Comparison of ENCODE assay signal across 11 mouse cellular contexts in the genomic region with DNA sequence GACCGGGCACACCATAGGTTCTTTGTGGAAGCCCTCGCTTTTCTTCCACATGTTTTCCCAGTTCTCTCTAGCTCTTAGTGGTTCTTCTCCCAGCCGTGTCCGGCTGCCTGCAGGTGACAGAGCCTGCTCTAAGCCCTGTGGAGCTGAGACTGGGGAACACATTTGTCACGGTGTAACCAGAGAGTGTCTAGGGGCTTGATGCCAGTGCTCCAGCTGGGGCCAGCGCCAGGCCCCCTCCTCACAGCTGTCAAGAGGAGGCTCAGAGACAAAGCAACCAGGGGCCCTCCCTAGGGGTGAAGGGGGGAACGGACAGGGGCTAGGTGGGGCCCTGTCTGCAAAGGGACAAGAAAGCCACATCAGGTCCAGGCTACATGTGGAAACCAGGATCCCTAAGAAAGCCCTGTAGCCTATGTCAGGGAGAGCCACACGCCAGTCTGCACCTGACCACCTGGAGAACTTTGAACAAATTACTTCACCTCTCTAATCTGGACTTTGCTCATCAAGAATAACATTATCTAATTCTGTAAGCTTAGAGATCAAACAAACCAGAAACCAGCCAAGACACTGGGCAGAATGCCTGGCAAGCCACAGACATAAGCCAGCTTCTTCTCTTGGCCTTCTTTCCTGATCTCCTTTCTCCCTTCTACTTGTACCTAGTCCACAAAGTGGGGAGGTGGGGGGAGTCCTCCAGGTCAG.
DNase-seq lines count a peak whose midpoint lies in the region; ATAC-seq and TF ChIP-seq lines count a peak whose summit lies in the region.
"Had no signal": no experiment of that assay in that cellular context is flagged by ENCODE, and none has a peak within 500 bp of the region (broad histone marks: within the 10 kb centered on the region; RNA-seq: fewer than 3 reads in every experiment).

No protein-coding gene starts in this region.

- H3K4me3 ChIP-seq in kidney, adult 2 months (ENCODE audit: insufficient read depth, low read depth, low read length): no peak overlapping the region
- no peak overlapping the region for H3K4me3 ChIP-seq in kidney, embryonic 14.5 days (ENCODE audit: low read length)
- no peak overlapping the region for H3K4me3 ChIP-seq in embryonic facial prominence, embryonic 11.5 days (ENCODE audit: low read depth, low read length)
- H3K4me3 ChIP-seq in hindbrain, embryonic 12.5 days: no peak overlapping the region
- H3K4me3 ChIP-seq in limb, embryonic 15.5 days: no peak overlapping the region
- H3K4me3 ChIP-seq: heart, embryonic 12.5 days; left cerebral cortex, adult 2 months had no signal

- 63% methylated on average over 8 of the region's 8 CpGs for WGBS in kidney, adult 2 months
- 43% methylated on average over 8 of the region's 8 CpGs for WGBS in kidney, embryonic 14.5 days
- WGBS in embryonic facial prominence, embryonic 11.5 days: 39% methylated on average over 8 of the region's 8 CpGs
- WGBS in hindbrain, embryonic 12.5 days: 28% methylated on average over 8 of the region's 8 CpGs
- WGBS in limb, embryonic 15.5 days: 51% methylated on average over 8 of the region's 8 CpGs

- no peak for TF ChIP-seq POLR2A in kidney, adult 2 months (IDR thresholded peaks at IDR 0.05; ENCODE audit: low read depth, low read length)

- H3K36me3 ChIP-seq in kidney, adult 2 months (ENCODE audit: control insufficient read depth, insufficient read depth, low read length): no peaks in the 10 kb centered on the region
- no peaks in the 10 kb centered on the region for H3K36me3 ChIP-seq in kidney, embryonic 14.5 days (ENCODE audit: control insufficient read depth, insufficient read depth, low read length)
- H3K36me3 ChIP-seq in embryonic facial prominence, embryonic 11.5 days (replicated peaks; ENCODE audit: control insufficient read depth, insufficient read depth, low read depth, low read length): no peaks in the 10 kb centered on the region
- H3K36me3 ChIP-seq in hindbrain, embryonic 12.5 days: no peaks in the 10 kb centered on the region
- no peaks in the 10 kb centered on the region for H3K36me3 ChIP-seq in limb, embryonic 15.5 days
- H3K36me3 ChIP-seq: heart, embryonic 12.5 days had no signal

- no peak overlapping the region for H3K27ac ChIP-seq in kidney, adult 2 months (ENCODE audit: insufficient read depth, low read depth, low read length)
- H3K27ac ChIP-seq in kidney, embryonic 14.5 days (ENCODE audit: low read depth, low read length): no peak overlapping the region
- no peak overlapping the region for H3K27ac ChIP-seq in embryonic facial prominence, embryonic 11.5 days (replicated peaks; ENCODE audit: low read depth, low read length)
- peak overlapping the region; percentile 30; the same call in 1 of the 2 replicates for H3K27ac ChIP-seq in hindbrain, embryonic 12.5 days
- peak overlapping the region; percentile 38 for H3K27ac ChIP-seq in limb, embryonic 15.5 days
- H3K27ac ChIP-seq: left cerebral cortex, adult 2 months had no signal

- peak; percentile 41 for DNase-seq in kidney, adult 2 months
- DNase-seq in embryonic facial prominence, embryonic 11.5 days (ENCODE audit: low spot score): no peak
- DNase-seq in heart, postnatal 14 days: no peak
- DNase-seq: cerebellum, adult 11-12 months had no signal

- no peaks in the 10 kb centered on the region for H3K4me1 ChIP-seq in kidney, adult 2 months (ENCODE audit: control insufficient read depth, insufficient read depth, low read length)
- H3K4me1 ChIP-seq in kidney, embryonic 14.5 days (ENCODE audit: control insufficient read depth, insufficient read depth, low read length): 0 out of 2 replicates have a peak, but pooled peaks cover 2% of the 10 kb centered on the region
- H3K4me1 ChIP-seq in embryonic facial prominence, embryonic 11.5 days (ENCODE audit: control insufficient read depth, insufficient read depth, low read length): peaks cover 3% of the 10 kb centered on the region
- peaks cover 23% of the 10 kb centered on the region for H3K4me1 ChIP-seq in hindbrain, embryonic 12.5 days
- peaks cover 24% of the 10 kb centered on the region for H3K4me1 ChIP-seq in limb, embryonic 15.5 days

- H3K27me3 ChIP-seq in kidney, adult 2 months (replicated peaks; ENCODE audit: control insufficient read depth, insufficient read depth, low read length): no peaks in the 10 kb centered on the region
- 0 out of 2 replicates have a peak, but pooled peaks cover 3% of the 10 kb centered on the region for H3K27me3 ChIP-seq in kidney, embryonic 14.5 days (ENCODE audit: control insufficient read depth, insufficient read depth, low read length)
- no peaks in the 10 kb centered on the region for H3K27me3 ChIP-seq in embryonic facial prominence, embryonic 11.5 days (ENCODE audit: control insufficient read depth, insufficient read depth, low read length)
- H3K27me3 ChIP-seq in hindbrain, embryonic 12.5 days: no peaks in the 10 kb centered on the region
- no peaks in the 10 kb centered on the region for H3K27me3 ChIP-seq in limb, embryonic 15.5 days

- no peak for TF ChIP-seq CTCF in kidney, adult 2 months (conservative IDR thresholded peaks at IDR 0.05; ENCODE audit: insufficient read depth, insufficient read length, low read depth, low read length)

- no peak for ATAC-seq in kidney, embryonic 14.5 days (ENCODE audit: low FRiP score, low TSS enrichment)
- peak; percentile 41; the same call in 1 of the 2 replicates for ATAC-seq in embryonic facial prominence, embryonic 11.5 days (replicated peaks; ENCODE audit: insufficient number of reproducible peaks, low FRiP score, low TSS enrichment, low read depth)
- ATAC-seq in hindbrain, embryonic 12.5 days (ENCODE audit: low FRiP score): peak; percentile 63; the same call in 1 of the 2 replicates
- ATAC-seq in limb, embryonic 15.5 days (ENCODE audit: insufficient number of reproducible peaks, low FRiP score, low TSS enrichment, low read depth): peak; percentile 37; the same call in 1 of the 2 replicates
- ATAC-seq in frontal cortex, adult (ENCODE audit: low TSS enrichment): no peak

- no peaks in the 10 kb centered on the region for H3K9me3 ChIP-seq in kidney, embryonic 14.5 days (ENCODE audit: control insufficient read depth, low read length)
- H3K9me3 ChIP-seq in embryonic facial prominence, embryonic 11.5 days (replicated peaks; ENCODE audit: control insufficient read depth, low read length): no peaks in the 10 kb centered on the region
- no peaks in the 10 kb centered on the region for H3K9me3 ChIP-seq in hindbrain, embryonic 12.5 days (replicated peaks)
- no peaks in the 10 kb centered on the region for H3K9me3 ChIP-seq in limb, embryonic 15.5 days
- H3K9me3 ChIP-seq: heart, embryonic 12.5 days had no signal

- no peak overlapping the region for H3K4me2 ChIP-seq in kidney, embryonic 14.5 days (replicated peaks; ENCODE audit: low read depth, low read length)
- H3K4me2 ChIP-seq in embryonic facial prominence, embryonic 11.5 days (ENCODE audit: low read depth, low read length): no peak overlapping the region
- H3K4me2 ChIP-seq in hindbrain, embryonic 12.5 days (replicated peaks): no peak overlapping the region
- H3K4me2 ChIP-seq in limb, embryonic 15.5 days: no peak overlapping the region
- H3K4me2 ChIP-seq: heart, embryonic 12.5 days; lung, embryonic 14.5 days had no signal

- H3K9ac ChIP-seq in kidney, embryonic 14.5 days (ENCODE audit: low read depth, low read length): no peak overlapping the region
- no peak overlapping the region; the same call in 1 of the 2 replicates for H3K9ac ChIP-seq in embryonic facial prominence, embryonic 11.5 days (replicated peaks; ENCODE audit: low read length)
- H3K9ac ChIP-seq in hindbrain, embryonic 12.5 days: peak overlapping the region; percentile 23; the same call in 1 of the 2 replicates
- H3K9ac ChIP-seq in limb, embryonic 15.5 days: no peak overlapping the region
- H3K9ac ChIP-seq: heart, embryonic 12.5 days; lung, embryonic 14.5 days had no signal

- intact Hi-C loops in heart, postnatal 14 days (cut with DNase I): no loop called here

Comparison
In these comparisons a context has a peak if more than half of its experiments do, and no peak if none do; other contexts are left out.
1. H3K27ac ChIP-seq: peak in hindbrain, embryonic 12.5 days (single experiment) and limb, embryonic 15.5 days (single experiment); none in kidney, adult 2 months (single experiment), kidney, embryonic 14.5 days (single experiment) and embryonic facial prominence, embryonic 11.5 days (single experiment).
2. ATAC-seq: peak in embryonic facial prominence, embryonic 11.5 days (single experiment), hindbrain, embryonic 12.5 days (single experiment) and limb, embryonic 15.5 days (single experiment); none in kidney, embryonic 14.5 days (single experiment) and frontal cortex, adult (single experiment).